Mouse (Mus musculus) lung, adult 2 months (tissue): ENCODE measurements around the gene Susd4.

Experiments used
- CTCF ChIP-seq: fragments of 200-500 bp; IDR thresholded peaks from 2 replicates; pipeline ENCODE4 v1.5.1; 2011; ENCODE audit warnings: mild to moderate bottlenecking, low read length, control low read depth; ENCODE audit not compliant: insufficient read depth
- POLR2A ChIP-seq: fragments of 200-500 bp; IDR thresholded peaks from 2 replicates; pipeline ENCODE4 v1.6.1; 2011; ENCODE audit warnings: low read depth, mild to moderate bottlenecking, control low read depth, low read length, borderline replicate concordance; ENCODE audit errors: extremely low read depth

DNA sequence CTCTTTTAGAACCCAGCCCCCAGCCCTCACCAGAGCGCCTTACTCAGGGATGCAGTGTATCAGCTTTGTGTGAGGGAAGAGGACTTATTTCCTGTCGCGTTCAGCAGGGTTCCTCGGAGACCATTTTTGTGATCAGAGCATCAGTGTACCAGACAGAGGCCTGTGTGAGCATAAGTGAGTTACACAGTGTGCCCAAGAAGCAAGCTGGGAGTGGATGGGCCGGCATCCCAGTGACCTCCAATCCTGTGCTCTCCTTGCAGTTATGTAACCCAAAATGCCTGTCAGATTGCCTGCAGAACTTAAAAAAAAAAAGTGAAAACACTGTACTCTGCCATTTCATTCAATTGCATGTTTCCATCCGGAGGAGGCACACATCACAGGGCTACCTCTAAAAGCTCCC lies 76.4 kb downstream of the Susd4 start:
- TF ChIP-seq CTCF (no peak), POLR2A (no peak)
